Mouse (Mus musculus) ES-Bruce4 (cell line): ENCODE data around the gene Msl1.

Source experiments
- CTCF ChIP-seq: IDR thresholded peaks from one replicate; pipeline ENCODE4 v1.8.1; 2011; ENCODE audit warnings: low read depth, low read length
- EP300 ChIP-seq: IDR thresholded peaks from 2 replicates; pipeline ENCODE4 v1.6.1; 2011; ENCODE audit warnings: low read depth, low read length; ENCODE audit not compliant: insufficient read depth

- no peak for TF ChIP-seq EP300
- no peak for TF ChIP-seq CTCF
Measured at GRCm38 (mm10) chr11:98767713-98768112, 27.6 kb upstream of the Msl1 start.
